Mouse (Mus musculus): Measurements from ENCODE around the gene Dlst.

Dlst gene

DNA sequence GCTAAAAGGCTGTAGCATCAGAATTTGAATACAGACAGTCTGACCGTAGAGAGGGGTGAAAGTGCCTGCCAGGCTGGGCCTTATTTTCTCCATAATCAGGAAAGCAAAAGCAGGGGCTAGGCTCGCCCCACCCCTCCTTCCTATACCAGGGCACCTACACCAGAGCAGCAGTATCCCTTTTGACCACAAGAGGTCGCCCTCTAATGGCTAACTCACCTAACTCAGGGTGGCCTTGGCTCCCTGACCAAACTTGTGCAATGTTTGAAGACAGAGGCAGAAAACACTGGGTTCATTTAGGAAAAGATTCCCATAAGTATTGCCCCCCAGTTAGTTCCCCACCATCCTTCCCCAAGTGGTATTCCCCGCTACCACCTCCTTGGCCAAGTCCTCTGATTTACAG lies 32.2 kb downstream of the Dlst start:
- in situ Hi-C loops (cut with MboI; ENCODE audit: low pct_unique_long_range_greater_than_20kb in 1 of 2, low sequenced_read_pairs in 2 of 2, unreplicated experiment in 1 of 2): loop anchor here (10.0 kb wide), 2 partner anchors 142 to 152 kb away; partner anchors contain the start of genes Acyp1 (in 1 of the 2) and Zc2hc1c (in 1 of the 2)

- in situ Hi-C loops (cut with MboI; ENCODE audit: low pct_unique_long_range_greater_than_20kb in 1 of 2, low sequenced_read_pairs in 2 of 2, unreplicated experiment in 1 of 2): loop anchor here (10.0 kb wide), 2 partner anchors 141 to 151 kb away; partner anchors contain the start of genes Acyp1 (in 1 of the 2) and Zc2hc1c (in 1 of the 2)
Measured at GRCm38 (mm10) chr12:85144276-85144675, 33.6 kb downstream of the Dlst start.

DNA sequence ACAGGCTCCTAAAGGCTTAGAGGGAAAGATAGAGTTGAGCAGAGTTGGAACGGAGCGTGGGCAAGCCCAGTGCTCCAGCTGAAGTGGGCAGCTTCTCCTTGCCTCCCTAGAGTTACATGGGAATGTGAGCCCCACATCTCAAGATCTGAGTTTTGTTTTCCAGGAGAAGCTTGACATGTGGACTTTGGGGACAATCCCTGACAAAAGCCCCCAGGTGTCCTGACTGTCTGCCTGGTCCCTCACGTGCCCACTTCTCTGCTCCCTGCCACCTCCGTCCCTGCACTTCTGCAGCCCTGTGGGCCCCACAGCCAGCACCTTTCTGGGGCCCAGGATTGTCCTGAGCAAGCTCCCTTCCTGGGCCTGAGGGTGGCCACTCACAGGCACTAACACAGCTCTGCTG lies 34.2 kb downstream of the Dlst start:
- in situ Hi-C loops (cut with MboI; ENCODE audit: low pct_unique_long_range_greater_than_20kb in 1 of 2, low sequenced_read_pairs in 2 of 2, unreplicated experiment in 1 of 2): loop anchor here (10.0 kb wide), 2 partner anchors 140 to 150 kb away; partner anchors contain the start of genes Acyp1 (in 1 of the 2) and Zc2hc1c (in 1 of the 2)

GRCm38 (mm10) chr12:85145630-85146029 lies 35.0 kb downstream of the Dlst start:
- in situ Hi-C loops (cut with MboI; ENCODE audit: low pct_unique_long_range_greater_than_20kb in 1 of 2, low sequenced_read_pairs in 2 of 2, unreplicated experiment in 1 of 2): loop anchor here (10.0 kb wide), 2 partner anchors 139 to 149 kb away; partner anchors contain the start of genes Acyp1 (in 1 of the 2) and Zc2hc1c (in 1 of the 2)

DNA sequence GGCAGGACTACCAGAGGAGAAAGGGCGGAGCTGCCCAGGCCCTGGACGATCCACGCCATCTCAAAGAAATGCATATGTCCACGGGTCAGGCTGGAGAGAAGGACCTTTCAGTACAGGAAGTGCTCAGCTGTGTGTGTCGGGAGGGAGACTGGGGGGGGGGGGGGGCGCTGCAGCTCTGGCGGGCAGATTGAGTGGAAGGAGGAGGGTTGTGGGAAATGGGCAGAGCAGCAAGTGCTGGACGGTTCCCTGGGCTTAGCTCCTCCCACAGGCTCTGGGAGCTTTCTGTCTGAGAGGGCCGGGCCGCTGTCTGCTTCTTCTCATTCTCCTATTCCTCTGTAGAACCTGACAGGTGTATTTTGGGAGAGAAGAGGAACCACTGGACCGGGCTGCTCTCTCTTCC lies 35.7 kb downstream of the Dlst start:
- in situ Hi-C loops (cut with MboI; ENCODE audit: low pct_unique_long_range_greater_than_20kb in 1 of 2, low sequenced_read_pairs in 2 of 2, unreplicated experiment in 1 of 2): loop anchor here (10.0 kb wide), 2 partner anchors 138 to 148 kb away; partner anchors contain the start of genes Acyp1 (in 1 of the 2) and Zc2hc1c (in 1 of the 2)

DNA sequence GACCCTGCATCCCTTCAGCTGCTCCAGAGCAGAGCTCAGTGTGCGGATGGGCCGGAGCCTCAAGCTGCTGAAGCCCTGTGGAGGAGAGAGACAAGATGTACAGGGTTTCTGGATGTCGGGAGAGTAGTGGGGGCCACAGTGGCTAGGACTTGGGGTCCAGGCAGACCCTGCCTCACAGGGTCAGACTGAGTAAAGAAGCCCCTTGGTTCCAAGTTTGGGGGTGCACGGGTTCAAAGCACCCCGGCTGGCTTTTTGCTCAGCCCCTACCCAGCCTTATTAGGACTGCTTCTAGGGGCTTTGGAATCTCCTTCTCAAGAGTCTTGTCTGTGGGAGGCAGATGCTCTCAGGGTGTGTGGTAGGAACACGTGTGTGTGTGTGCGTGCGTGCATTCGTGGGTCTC lies 36.2 kb downstream of the Dlst start:
- in situ Hi-C loops (cut with MboI; ENCODE audit: low pct_unique_long_range_greater_than_20kb in 1 of 2, low sequenced_read_pairs in 2 of 2, unreplicated experiment in 1 of 2): loop anchor here (10.0 kb wide), 2 partner anchors 138 to 148 kb away; partner anchors contain the start of genes Acyp1 (in 1 of the 2) and Zc2hc1c (in 1 of the 2)

DNA sequence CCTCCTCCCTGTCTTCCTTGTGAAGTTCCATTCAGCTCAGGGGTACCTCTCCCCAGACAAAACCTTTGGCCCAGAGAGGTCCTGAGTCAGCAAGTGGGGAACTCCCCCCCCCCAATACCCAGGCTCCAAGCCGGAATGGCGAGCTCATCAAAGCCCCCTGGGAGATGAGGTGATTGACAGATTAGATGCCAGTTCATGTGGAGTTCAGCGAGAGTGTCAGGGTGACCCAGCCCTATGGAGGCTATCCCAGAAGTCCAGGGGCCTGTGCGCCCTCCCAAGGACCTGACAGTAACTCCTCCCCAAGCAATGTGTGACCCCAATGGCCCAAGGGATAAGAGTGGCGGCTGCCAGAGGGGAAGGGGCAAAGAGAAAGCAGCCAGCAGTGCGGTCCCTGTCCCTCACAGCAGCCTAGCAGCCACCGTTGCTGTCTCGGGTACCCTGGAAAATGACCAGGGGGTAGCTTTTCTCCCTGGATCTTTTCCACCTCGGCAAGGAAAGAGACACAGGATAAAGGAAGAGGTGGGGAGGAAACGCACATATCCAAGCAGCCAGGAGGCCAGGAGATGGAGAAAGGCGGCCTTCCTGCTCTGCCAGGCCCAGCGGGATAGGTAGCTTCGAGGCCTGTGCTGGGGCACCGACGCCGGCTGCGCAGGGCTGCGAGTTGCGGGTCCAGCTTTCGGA lies 39.8 kb downstream of the Dlst start:
- in situ Hi-C loops (cut with MboI; ENCODE audit: low pct_unique_long_range_greater_than_20kb in 1 of 2, low sequenced_read_pairs in 2 of 2, unreplicated experiment in 1 of 2): no loop called here

DNA sequence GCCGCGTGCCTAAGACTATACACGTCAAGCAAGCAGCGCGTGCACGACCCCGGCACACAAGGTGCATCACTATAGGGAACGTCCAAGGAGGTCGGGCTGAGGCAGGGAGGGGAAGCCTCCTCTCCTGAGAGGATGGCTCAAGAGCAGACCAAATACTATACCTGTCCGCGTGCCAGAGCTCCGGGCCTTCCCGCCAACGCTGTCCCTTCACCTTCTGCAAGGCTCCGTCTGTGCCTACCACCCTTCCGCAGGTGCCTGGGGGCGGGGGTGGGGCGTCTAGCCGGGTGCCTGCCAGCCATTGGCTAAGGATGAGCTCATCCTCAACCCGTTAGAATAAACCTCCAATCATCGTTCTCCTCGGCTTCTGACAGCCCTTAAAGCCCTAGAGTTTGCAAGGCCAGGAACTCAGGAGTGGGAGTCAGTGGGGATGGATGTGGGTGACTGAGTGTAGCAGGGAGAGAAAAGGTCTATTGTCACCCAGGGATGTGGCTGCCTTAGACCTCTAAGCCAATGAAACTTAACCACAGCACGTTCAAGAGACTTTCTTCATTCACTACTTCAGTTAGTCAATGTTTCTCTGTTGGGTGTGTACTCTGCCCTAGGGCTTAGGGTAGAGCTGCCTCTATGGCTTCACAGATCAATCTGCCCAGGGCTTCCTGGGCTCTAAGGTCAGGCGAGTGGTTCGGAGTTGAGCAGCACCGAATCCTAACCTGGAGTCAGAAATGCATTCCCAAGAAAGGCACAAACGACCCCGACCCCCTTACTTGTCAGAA lies 40.6 kb downstream of the Dlst start, which contains the start of gene Rps6kl1:
Gene Rps6kl1 (minus strand): TSS at position 263 of the 773 bp plus-strand sequence.
- in situ Hi-C loops (cut with MboI; ENCODE audit: low pct_unique_long_range_greater_than_20kb in 1 of 2, low sequenced_read_pairs in 2 of 2, unreplicated experiment in 1 of 2): no loop called here

- in situ Hi-C loops (cut with MboI; ENCODE audit: low pct_unique_long_range_greater_than_20kb in 1 of 2, low sequenced_read_pairs in 2 of 2, unreplicated experiment in 1 of 2): no loop called here
Measured at GRCm38 (mm10) chr12:85153011-85153410, 42.4 kb downstream of the Dlst start.

GRCm38 (mm10) chr12:85156324-85156723 lies 45.7 kb downstream of the Dlst start:
- in situ Hi-C loops (cut with MboI; ENCODE audit: low pct_unique_long_range_greater_than_20kb in 1 of 2, low sequenced_read_pairs in 2 of 2, unreplicated experiment in 1 of 2): no loop called here

DNA sequence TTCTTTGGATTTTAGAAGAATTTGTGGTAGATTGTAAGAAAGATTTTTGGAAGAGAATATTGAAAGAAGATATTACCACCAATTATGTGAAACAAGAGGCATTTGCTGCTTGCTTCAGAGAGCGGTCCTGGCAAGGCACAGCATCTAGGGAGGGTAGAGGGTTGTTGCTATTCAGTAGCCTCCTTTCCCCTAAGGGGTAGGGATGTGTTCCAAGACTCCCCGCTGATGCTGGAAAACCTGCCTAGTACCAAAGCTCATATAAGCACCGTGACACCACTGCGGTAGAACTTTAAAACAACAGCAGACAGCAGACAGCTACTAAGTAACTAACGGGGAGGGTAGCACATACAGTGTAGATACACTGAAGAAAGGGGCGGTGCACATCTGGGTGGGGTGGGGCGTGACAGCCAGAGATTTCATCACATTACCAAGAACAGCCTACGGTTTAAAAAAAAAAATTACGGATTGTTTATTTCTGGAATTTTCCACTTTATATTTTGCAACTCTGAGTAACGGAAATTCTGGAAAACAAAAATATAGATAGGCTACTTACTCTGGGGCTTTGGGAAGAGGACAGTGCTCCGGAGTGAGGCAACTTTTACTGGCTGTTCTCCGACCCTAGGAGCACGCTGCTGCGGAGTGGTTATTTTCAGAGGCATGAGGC lies 47.3 kb downstream of the Dlst start:
- in situ Hi-C loops (cut with MboI; ENCODE audit: low pct_unique_long_range_greater_than_20kb in 1 of 2, low sequenced_read_pairs in 2 of 2, unreplicated experiment in 1 of 2): no loop called here

GRCm38 (mm10) chr12:85158801-85159200 lies 48.2 kb downstream of the Dlst start:
- in situ Hi-C loops (cut with MboI; ENCODE audit: low pct_unique_long_range_greater_than_20kb in 1 of 2, low sequenced_read_pairs in 2 of 2, unreplicated experiment in 1 of 2): no loop called here

DNA sequence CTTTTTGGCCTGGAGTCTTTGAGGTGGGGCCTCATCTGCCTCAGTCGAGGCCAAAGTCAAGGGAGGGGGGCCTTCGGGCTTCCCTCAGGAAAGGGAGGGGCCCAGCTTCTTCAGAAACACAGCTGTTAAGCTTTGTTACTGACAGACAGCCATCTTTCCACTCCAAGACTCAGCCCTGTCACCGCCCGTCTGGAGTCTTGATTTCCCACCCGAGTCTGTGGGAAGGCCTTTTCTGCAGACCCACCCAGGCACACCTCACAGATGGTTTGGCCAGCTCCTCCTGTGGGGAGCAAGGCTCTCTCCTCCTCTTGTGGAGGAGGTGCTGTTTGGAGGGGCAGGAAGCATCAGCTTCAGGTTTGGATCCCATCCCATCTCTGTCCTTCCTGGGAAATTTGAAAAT lies 49.0 kb downstream of the Dlst start:
- in situ Hi-C loops (cut with MboI; ENCODE audit: low pct_unique_long_range_greater_than_20kb in 1 of 2, low sequenced_read_pairs in 2 of 2, unreplicated experiment in 1 of 2): no loop called here

DNA sequence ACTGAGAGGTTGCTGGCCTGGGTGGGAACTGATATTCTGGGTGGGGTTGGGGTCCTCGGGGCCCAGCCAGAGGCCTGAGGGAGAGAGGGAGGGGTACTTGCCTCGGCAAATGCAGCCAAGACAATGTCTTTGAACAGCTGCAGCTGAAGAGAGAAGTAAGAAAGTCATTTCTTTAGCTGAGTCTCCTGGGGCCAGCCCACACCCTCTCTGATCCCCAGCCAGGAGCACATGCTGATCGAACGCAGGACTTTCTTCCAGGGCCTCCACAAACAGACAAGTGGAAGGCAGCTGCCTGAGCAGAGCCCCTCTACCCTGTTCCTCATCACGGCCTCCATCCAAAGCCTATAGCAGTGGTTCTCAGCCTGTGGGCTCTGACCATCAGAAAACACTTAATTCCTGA lies 54.4 kb downstream of the Dlst start:
- in situ Hi-C loops (cut with MboI; ENCODE audit: low pct_unique_long_range_greater_than_20kb in 1 of 2, low sequenced_read_pairs in 2 of 2, unreplicated experiment in 1 of 2): loop anchor here in 1 of 2 experiments (10.0 kb wide), 1 partner anchor 120 kb away; the partner anchor contains the start of genes Acyp1 and Zc2hc1c

DNA sequence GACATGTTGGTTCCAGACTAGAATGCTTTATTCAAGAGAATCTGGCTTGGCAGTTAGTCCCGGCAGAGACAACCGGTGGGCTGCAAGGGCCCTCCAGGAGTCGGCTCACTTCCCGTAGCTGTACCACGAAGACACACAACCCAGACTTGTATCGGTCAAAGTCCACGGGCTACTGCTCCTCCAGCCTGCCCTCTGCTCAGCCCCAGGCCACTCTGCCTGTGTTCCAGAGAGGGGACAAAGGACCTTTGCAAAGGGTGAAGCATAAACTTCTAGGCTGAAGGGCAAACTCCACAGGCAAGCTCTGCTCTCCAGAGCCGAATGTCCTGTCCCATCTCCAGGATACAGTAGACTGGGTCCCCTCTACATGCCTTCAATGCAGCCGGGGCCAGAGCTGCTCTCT lies 56.0 kb downstream of the Dlst start:
- in situ Hi-C loops (cut with MboI; ENCODE audit: low pct_unique_long_range_greater_than_20kb in 1 of 2, low sequenced_read_pairs in 2 of 2, unreplicated experiment in 1 of 2): loop anchor here in 1 of 2 experiments (10.0 kb wide), 1 partner anchor 118 kb away; the partner anchor contains the start of genes Acyp1 and Zc2hc1c

DNA sequence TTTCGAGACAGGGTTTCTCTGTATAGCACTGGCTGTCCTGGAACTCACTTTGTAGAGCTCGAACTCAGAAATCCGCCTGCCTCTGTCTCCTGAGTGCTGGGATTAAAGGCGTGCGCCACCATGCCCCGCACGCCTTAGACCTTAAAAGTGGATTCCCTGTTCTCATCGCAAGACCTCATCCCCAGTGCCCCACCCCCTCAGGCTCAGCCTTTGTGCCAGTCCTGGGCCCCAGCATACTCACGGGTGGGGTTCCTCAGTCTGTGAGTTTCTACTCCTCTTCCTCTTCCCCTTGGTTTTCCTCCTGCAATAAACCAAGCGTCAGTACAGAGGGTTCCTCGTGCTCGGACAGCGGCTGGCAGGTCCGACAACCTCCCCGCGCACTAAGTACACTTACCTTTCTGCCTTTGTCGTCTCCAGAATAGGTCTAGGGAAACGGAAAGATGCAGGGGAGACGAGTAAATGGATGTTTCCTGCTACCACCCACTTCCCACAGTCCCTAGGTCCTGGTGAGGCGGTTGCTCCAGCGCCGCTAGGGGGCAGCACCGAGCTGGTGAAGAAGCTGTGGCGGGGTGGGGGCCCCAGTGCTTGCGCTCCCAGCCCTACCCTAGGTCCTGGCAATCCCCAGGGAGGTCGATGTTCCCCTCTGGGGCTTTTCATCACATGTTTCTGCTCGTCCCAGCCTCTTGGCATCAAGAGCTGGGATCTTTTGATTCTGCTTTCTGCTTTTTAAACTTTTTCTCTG lies 58.7 kb downstream of the Dlst start:
- in situ Hi-C loops (cut with MboI; ENCODE audit: low pct_unique_long_range_greater_than_20kb in 1 of 2, low sequenced_read_pairs in 2 of 2, unreplicated experiment in 1 of 2): loop anchor here in 1 of 2 experiments (10.0 kb wide), 1 partner anchor 116 kb away; the partner anchor contains the start of genes Acyp1 and Zc2hc1c

GRCm38 (mm10) chr12:85169877-85170276 lies 59.2 kb downstream of the Dlst start:
- in situ Hi-C loops (cut with MboI; ENCODE audit: low pct_unique_long_range_greater_than_20kb in 1 of 2, low sequenced_read_pairs in 2 of 2, unreplicated experiment in 1 of 2): loop anchor here (10.0 kb wide), 2 partner anchors 115 to 305 kb away; partner anchors contain the start of genes Acyp1 (in 1 of the 2), Fos (in 1 of the 2) and Zc2hc1c (in 1 of the 2)

Measured in mouse embryonic stem cell (cell line).